Mouse (Mus musculus): Measurements from ENCODE around the gene Ublcp1. TPM values are rescaled to one million over a fixed set of nuclear protein-coding genes. Genes with fewer than 3 reads are reported as not detected.

The Ublcp1 gene
- polyA plus RNA-seq (2011; ENCODE audit: insufficient read depth, insufficient read length, low replicate concordance, missing spikeins) = 42.2 and 52.5 TPM in 2 replicates

DNA sequence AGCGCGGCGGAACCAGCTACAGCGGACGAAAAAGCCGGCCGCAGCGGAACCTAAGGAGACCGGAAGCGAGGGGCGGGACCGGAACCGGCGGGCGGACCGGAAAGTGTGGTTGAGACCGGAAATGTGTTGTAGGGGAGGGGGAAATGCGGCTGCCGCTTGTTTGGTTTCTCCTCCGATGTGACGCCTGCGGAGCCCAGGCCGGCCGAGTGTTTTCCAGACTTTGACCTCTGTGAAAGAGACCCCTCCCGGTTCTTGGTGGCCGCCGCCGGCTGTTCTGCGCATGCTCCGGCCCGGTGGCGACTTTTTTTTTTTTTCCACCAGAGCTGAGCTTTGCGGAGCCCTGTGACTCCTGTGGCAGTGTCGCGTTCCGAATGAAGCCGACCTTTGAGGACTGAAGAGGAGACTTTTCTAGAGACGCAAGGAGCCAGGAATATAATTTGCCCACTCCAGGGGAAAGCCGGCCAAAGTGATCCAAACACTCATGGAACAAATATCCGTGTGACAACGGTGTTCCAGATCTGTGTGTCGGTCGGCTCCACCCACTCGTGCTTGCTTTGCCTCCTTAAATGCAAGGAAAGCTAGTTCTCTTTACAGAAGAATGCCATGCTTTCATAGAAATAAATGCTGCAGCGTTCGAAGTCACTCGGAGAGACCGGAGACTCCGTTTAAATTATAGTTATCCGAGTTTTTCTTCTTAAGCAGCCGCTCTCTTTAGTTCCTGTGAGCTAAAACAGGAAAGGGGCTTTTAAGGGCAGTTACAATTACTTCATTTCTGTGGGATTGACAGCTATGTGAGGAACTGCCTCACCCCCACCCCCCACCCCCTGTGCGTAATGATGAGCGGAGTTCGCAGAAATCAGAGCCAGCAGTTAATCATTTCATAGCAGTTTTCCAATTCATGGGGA lies at the start of gene Ublcp1:
Gene Ublcp1, minus strand, starts transcription at position 67 of the 905 bp plus-strand sequence.
- WGBS = under 1% methylated on average over 54 of the region's 54 CpGs
- Histone ChIP-seq H3K27ac (ENCODE audit: control insufficient read depth, insufficient read depth, low read depth, low read length, poor library complexity) (peak within 1 kb of the TSS; percentile 98), H3K4me3 (replicated peaks; ENCODE audit: control insufficient read depth, low read depth, low read length) (peak within 1 kb of the TSS; percentile 71), H3K4me1 (ENCODE audit: control insufficient read depth, insufficient read depth, low read length) (peaks cover 1% of the 10 kb centered on the region; the same call in 1 of the 2 replicates)
- TF ChIP-seq POLR2A (IDR thresholded peaks at IDR 0.05; ENCODE audit: borderline replicate concordance, control insufficient read depth, low read depth, low read length) (peak; percentile 53; the same call in 1 of the 2 replicates), CTCF (IDR thresholded peaks at IDR 0.05; ENCODE audit: control insufficient read depth, insufficient read depth, low read length) (no peak)

DNA sequence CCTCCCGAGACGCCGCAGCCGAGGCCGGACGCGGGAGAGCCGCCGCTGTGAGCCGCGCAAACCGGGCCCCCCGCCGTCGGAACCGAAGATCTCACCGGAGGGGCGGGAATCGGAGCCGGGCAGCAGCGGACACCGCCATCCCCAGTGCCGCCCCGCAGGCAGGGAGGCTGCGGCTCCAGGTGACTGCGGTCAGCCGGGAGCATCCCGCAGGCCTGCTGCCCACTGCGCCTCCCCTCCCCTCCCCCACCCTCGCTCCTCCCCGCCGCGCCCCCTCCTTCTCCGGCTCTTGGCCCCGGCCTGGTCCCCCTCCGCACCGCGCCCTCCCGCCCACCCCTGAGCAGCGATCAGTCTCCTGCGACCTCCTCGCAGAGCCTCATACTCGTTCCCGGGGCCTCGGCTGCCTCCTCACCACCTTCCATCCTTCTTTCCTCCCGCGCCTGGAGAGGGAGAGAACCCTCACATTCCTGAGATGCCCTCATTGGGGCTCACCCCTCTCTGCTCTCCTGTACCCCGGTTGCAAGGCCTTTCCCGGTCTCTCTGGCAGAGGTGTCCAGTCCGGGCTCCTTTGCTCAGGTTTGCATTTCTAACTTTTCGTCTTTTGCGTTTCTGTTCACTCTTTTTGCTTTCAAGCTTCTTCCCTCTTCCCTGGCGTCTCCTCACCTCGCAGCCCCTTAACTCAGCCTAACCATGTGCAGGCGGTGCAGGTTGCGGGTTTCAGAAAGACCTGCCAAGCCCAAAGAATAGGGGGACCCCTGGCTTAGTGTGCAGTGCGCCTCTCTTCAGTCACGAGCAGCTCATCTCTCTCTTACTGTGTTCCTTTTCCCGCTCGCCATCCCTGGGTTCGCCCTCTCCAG lies 49.0 kb upstream of the Ublcp1 start:
- WGBS = under 1% methylated on average over 59 of the region's 61 CpGs

DNA sequence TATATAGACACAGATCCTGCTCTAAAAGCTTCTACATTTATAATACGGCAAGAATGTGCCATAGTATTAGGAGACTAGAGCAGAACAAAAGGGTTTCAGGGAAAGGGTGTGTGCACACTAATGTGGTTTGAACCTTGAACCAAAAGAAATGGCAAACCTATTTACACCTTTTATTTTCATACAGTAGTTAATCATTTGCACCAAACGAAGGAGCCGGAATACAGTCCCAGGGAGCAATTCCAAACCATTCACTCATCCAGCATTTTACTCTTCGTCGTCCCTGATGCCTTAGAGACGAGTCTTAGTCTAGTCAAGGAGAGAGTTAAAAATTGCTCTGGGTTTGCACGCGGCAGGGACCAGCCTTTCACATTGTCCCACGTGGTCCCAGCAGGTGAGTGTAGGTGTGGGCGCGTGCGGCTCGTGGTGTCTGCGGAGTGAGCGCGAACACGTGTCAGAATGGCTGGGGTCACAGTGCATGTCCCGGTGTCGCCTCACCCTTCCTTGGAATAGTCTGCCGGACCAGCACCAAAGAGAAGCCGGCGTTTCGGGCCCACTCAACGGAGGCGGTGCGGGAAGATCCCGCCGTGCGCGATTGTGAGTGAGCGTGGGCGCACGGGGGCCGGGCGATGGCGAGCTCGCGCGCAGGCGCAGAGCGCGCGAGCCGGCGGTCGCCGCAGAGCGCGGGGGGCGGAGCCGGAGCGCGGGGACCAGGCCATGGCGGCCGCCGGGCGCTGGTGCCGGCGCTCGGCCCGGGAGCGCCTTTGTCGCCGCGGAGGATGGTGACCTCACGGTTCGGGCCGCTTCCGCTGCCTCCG lies 48.2 kb upstream of the Ublcp1 start, which contains the start of gene Rnf145:
Gene Rnf145, plus strand, starts transcription at position 684 of the 815 bp plus-strand sequence.
- peak within 1 kb of the TSS; percentile 94 for H3K4me3 ChIP-seq (replicated peaks; ENCODE audit: control insufficient read depth, low read depth, low read length)
- TF ChIP-seq POLR2A (IDR thresholded peaks at IDR 0.05; ENCODE audit: borderline replicate concordance, control insufficient read depth, low read depth, low read length) = peak; percentile 64; the same call in 1 of the 2 replicates
- no peak; the same call in 1 of the 2 replicates for TF ChIP-seq CTCF (IDR thresholded peaks at IDR 0.05; ENCODE audit: control insufficient read depth, insufficient read depth, low read length)
- peak within 1 kb of the TSS; percentile 97 for H3K27ac ChIP-seq (ENCODE audit: control insufficient read depth, insufficient read depth, low read depth, low read length, poor library complexity)
- 2% methylated on average over 70 of the region's 70 CpGs for WGBS
- H3K4me1 ChIP-seq (ENCODE audit: control insufficient read depth, insufficient read depth, low read length) = peaks cover 3% of the 10 kb centered on the region; the same call in 1 of the 2 replicates

More for the DNA sequence above, 49.0 kb upstream of the Ublcp1 start:
- H3K4me3 ChIP-seq (replicated peaks; ENCODE audit: control insufficient read depth, low read depth, low read length) = peak overlapping the region; percentile 94
- no peak for TF ChIP-seq CTCF (IDR thresholded peaks at IDR 0.05; ENCODE audit: control insufficient read depth, insufficient read depth, low read length)
- peaks cover 3% of the 10 kb centered on the region; the same call in 1 of the 2 replicates for H3K4me1 ChIP-seq (ENCODE audit: control insufficient read depth, insufficient read depth, low read length)
- peak overlapping the region; percentile 97 for H3K27ac ChIP-seq (ENCODE audit: control insufficient read depth, insufficient read depth, low read depth, low read length, poor library complexity)

DNA sequence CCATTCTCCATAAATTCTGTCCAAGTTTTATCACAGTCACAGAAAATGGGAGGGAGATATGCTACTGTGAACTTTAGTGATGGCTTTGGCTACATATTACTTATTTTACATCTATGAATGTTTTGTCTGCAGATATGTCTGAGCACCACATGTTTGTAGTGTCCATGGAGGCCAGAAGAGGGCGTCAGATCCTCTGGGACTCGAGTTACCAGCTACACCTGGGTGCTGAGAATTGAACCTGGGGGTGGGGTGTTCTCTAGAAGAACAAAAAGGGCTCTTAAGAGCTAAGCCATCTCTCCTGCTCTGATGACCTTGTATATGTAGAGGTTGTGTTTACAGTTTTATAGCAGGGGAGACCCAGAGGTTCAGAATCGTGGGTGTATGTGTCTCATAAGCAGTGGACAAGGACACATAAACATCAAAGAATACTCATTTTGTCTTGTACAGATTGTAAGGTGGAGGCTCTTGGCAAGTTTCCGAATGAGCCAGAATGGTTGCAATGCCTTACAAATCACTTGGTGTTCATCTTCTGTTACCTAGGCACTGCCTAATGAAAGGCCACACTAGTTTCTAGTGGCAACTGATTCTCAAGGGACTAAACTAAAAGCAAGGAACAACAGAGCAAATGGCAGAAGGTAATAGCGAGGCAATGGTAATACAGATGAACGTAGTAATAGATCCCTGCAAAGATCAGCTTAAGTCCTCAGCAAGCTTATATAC lies 47.4 kb upstream of the Ublcp1 start:
- WGBS = 60% methylated on average over 6 of the region's 6 CpGs
- TF ChIP-seq CTCF (IDR thresholded peaks at IDR 0.05; ENCODE audit: control insufficient read depth, insufficient read depth, low read length) = no peak
- no peak for TF ChIP-seq POLR2A (IDR thresholded peaks at IDR 0.05; ENCODE audit: borderline replicate concordance, control insufficient read depth, low read depth, low read length)
- Histone ChIP-seq H3K4me3 (replicated peaks; ENCODE audit: control insufficient read depth, low read depth, low read length) (no peak overlapping the region), H3K4me1 (ENCODE audit: control insufficient read depth, insufficient read depth, low read length) (peaks cover 3% of the 10 kb centered on the region; the same call in 1 of the 2 replicates), H3K27ac (ENCODE audit: control insufficient read depth, insufficient read depth, low read depth, low read length, poor library complexity) (no peak overlapping the region)

DNA sequence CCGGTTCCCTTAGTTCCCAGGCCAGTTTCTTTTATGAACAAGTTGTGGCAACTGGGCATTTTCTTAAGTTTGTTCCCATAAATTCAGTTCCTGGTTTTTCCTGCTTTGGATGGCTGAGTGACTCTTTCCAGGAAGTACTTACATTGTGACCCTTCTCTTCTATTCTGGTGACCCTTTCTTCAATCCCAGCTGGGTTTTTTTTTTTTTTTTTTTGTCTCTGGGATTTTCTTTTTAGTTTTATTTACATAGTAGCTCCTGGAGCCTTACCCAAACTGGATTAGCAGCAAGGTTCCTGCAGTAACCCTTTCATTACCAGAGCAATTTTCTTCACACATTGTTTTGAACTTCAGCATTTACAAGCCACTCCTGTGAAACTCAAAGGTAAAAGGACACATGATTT lies 46.1 kb upstream of the Ublcp1 start:
- no peak for TF ChIP-seq CTCF (IDR thresholded peaks at IDR 0.05; ENCODE audit: control insufficient read depth, insufficient read depth, low read length)
- TF ChIP-seq POLR2A (IDR thresholded peaks at IDR 0.05; ENCODE audit: borderline replicate concordance, control insufficient read depth, low read depth, low read length) = no peak
- Histone ChIP-seq H3K4me1 (ENCODE audit: control insufficient read depth, insufficient read depth, low read length) (peaks cover 3% of the 10 kb centered on the region; the same call in 1 of the 2 replicates), H3K27ac (ENCODE audit: control insufficient read depth, insufficient read depth, low read depth, low read length, poor library complexity) (no peak overlapping the region), H3K4me3 (replicated peaks; ENCODE audit: control insufficient read depth, low read depth, low read length) (no peak overlapping the region)
- WGBS = 83% methylated on average over 1 of the region's 1 CpGs

DNA sequence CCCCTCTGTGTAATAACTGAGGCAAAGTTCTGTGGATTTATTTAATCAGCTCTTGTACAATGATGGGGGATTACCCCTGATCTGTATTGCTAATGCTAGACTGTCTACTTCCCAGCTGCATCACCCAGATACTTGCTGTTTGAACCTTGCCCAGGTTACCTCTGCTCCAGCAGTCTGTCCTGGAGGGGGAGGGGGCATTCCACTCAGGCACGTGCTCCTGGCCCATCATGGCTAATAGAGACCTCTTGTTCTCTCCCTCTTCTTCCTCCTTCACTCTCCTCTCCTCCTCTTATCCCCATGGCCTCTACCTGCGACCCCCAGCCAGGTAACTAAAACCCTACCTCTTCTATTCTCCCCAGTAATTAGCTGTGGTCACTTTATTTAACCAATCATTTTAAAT lies 44.4 kb upstream of the Ublcp1 start:
- WGBS = 83% methylated on average over 2 of the region's 2 CpGs
- H3K4me1 ChIP-seq (ENCODE audit: control insufficient read depth, insufficient read depth, low read length) = peaks cover 4% of the 10 kb centered on the region; the same call in 1 of the 2 replicates
- TF ChIP-seq CTCF (IDR thresholded peaks at IDR 0.05; ENCODE audit: control insufficient read depth, insufficient read depth, low read length) (no peak), POLR2A (IDR thresholded peaks at IDR 0.05; ENCODE audit: borderline replicate concordance, control insufficient read depth, low read depth, low read length) (no peak)
- H3K4me3 ChIP-seq (replicated peaks; ENCODE audit: control insufficient read depth, low read depth, low read length) = no peak overlapping the region
- H3K27ac ChIP-seq (ENCODE audit: control insufficient read depth, insufficient read depth, low read depth, low read length, poor library complexity) = no peak overlapping the region; the same call in 1 of the 2 replicates

DNA sequence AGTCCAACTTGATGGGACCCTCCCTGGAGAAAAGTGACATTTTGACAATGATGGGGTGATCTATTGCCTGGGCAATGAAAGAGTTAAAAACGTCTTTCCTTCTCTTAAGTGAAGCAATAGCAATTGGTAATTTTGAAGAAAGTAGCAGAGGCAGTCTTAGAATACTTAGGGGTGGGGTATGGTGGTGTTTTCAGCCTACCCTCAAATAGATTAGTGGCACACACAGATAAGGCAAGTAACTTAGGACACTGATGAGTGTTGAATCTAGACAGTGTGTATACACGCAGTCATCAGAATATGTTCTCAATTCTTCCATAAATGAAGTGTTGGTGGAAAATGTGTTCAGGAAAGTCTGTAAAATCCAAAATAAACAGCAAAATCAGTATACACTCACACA lies 42.7 kb upstream of the Ublcp1 start:
- Histone ChIP-seq H3K4me1 (ENCODE audit: control insufficient read depth, insufficient read depth, low read length) (peaks cover 3% of the 10 kb centered on the region; the same call in 1 of the 2 replicates), H3K4me3 (replicated peaks; ENCODE audit: control insufficient read depth, low read depth, low read length) (no peak overlapping the region), H3K27ac (ENCODE audit: control insufficient read depth, insufficient read depth, low read depth, low read length, poor library complexity) (no peak overlapping the region)
- WGBS = 57% methylated on average over 2 of the region's 2 CpGs
- TF ChIP-seq CTCF (IDR thresholded peaks at IDR 0.05; ENCODE audit: control insufficient read depth, insufficient read depth, low read length) = no peak
- TF ChIP-seq POLR2A (IDR thresholded peaks at IDR 0.05; ENCODE audit: borderline replicate concordance, control insufficient read depth, low read depth, low read length) = no peak

All from bone marrow, adult 2 months (tissue).